Mouse (Mus musculus) mature B cell (primary cell): ENCODE results near the gene Gm20379.

Experiments
- in situ Hi-C: fragments of 300-500 bp; cut with MboI; formaldehyde crosslinking; loops from 2 replicates; pipeline ENCODE4 v1.14.3; 2019

Gm20379 gene

DNA sequence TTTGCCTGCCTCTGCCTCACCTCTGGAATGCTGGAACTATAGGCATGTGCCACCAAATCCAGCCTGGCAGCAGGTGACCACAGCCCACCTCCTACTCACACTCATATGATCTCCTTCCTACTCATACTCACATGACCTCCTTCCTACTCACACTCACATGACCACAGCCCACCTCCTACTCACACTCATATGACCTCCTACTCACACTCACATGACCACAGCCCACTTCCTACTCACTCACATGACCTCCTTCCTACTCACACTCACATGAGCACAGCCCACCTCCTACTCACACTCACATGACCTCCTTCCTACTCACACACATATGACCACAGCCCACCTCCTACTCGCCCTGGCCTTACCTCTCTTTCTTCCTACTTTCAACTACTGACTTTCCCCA is 31.1 kb downstream of the Gm20379 start:
- in situ Hi-C loops = no loop called here

DNA sequence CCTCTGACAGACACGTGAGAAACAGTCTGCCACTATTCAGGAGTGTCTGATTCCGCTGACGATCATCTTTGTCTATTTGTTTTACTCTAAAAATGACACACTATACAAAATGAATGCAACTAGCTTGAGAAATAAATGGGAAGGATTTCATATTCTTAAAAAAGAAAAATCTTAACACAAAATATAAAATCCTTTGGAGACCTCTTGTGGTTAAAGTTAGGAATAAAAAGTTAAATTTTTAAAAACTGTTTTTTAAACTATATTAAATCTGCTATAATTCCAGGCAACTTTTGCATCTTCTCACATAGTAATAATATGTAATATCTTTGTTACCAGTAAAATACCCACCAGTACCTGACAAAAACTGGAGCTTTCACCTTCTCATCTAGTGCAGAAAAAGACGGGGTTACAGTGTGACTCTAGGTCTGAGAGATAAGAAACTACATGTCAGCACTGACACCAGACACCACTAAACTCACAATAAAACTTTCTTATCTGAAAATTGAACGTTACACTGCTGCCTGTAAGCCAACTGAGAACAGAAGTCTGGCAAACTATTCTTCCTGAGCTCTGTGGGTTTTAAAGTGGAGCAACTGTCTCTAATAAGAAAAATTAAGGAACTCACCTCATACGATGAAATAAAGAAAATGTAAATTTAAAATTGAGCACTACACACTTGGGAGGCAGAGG is 32.1 kb downstream of the Gm20379 start:
- in situ Hi-C loops = no loop called here

DNA sequence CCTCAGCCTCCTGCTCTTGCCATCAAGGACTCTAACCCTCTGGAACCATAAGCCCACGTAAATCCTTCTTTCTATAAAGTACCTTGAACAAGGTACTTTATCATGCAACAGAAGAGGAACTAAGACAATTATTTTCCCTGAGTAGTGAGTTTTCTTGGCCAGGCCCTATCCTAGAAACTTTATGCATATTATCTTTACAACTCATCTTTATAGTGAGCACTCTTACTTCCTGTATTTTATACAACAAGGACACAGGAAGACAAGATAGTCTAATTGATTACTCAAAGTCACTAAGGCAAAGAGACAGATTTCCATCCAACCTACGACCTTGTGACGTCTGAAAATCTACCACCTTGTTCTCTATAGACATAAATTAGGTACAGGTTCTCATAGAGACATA is 34.0 kb downstream of the Gm20379 start:
- in situ Hi-C loops = no loop called here

DNA sequence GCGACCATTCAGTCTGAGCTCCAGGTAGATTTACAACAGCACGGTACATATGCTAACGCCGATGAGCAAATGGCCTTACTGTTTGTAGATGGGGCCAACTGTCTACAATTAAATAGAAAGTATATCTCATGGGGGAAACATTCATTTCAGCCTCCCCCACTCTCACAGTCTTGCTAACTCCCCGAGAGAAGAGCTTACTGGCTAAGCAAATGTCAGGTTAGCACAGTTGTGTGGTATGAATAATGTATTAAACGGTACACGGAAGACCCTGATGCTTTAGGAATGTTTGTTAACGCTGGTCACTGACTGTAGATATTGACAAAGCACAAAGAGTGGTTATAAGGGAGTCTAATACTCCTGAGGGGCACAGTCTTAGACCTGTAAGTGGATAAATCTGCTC is 38.3 kb downstream of the Gm20379 start:
- in situ Hi-C loops = no loop called here

DNA sequence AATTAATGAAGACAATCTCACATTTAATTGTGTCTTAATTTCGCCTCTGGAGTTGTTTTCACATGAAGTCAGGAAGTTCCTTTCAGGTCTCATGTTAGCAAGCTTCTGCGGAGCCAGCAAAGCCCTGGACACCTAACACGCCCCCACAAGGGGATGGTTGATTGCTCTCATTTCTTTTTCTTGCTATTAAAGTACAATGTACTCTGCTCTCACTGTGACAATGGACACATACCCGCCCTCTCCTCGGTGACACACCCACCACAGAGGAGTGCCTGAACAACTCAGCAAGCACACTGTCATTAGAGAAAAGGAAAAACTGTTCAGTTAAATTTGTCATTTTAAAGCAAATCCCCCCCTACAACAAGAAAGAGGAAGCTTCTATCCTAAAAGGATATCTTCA is 40.6 kb downstream of the Gm20379 start:
- in situ Hi-C loops = no loop called here

DNA sequence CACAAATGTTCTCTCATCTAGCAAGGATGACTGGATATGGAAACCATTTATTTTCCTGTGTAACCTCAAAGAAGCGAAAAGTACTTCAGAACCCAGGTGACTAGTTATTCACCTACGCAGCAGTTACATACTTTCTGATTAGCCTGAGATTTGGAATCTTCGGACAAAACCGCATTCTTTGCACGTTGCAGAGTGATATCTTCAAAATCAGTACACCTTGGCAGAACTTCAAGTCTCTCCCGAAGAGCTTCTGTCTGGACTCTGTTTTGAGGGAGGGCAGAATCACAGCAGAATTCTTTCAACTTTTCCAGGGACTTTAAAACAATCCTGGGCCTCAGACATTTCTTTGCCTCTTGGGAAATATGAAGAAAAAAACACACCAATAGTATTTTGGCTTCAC is 45.3 kb downstream of the Gm20379 start:
- in situ Hi-C loops = no loop called here

DNA sequence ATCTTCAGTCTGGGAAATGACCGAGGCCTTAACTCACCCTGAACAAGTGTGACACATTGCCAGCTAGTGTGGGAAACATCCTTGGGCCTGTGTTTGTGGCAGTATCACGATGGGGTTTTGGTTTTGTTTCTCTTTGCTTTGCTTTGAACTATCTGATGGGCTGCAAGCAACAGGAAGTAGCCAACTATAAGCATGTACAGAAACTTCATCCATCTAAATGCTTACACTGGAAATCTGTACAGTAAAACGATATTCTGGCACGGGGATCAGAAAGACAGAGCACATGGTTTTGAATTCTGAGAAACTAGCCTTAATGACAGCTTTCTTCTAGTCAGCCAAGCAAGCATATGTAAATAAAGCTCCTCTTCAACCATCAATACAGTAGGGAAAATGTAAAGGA is 48.2 kb downstream of the Gm20379 start:
- in situ Hi-C loops = no loop called here

DNA sequence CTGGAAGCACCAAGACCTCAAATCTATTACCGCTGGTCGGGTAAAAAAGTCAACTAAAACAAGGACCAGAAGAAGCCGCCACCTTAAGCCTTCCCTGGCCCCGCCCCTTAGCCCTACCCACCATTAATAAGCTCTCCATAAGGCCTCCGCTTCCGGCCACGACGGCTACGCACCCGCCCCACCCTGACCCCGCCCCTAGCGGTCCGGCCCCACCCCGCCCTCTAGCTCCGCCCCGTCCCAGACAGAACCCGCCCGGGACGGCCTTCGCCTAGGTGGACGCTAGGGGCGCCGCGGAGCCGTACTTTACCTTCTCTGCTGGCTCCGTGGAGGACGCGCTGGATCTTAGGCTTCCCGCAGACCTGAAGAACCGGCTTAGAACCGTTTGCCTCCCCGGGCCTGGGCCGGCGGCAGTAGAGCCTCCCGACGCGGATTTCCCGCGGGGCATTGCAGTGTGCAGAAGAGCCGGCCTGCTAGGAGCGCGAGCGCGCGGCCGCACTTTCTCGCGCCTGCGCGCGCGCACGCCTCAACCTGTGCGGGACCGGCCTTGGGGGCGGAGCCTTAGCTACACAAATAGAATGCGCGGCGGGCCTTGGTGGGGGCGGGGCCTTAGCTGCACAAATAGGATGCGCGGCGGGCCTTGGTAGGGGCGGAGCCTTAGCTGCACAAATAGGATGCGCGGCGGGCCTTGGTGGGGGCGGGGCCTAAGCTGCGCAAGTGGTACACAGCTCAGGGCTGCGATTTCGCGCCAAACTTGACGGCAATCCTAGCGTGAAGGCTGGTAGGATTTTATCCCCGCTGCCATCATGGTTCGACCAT is 48.9 kb downstream of the Gm20379 start, which contains the start of the genes Dhfr and Msh3:
Dhfr (plus strand) TSS at position 271 of the 816 bp plus-strand sequence.
Msh3 (minus strand) TSS at position 548 of the 816 bp plus-strand sequence.
- in situ Hi-C loops = no loop called here

DNA sequence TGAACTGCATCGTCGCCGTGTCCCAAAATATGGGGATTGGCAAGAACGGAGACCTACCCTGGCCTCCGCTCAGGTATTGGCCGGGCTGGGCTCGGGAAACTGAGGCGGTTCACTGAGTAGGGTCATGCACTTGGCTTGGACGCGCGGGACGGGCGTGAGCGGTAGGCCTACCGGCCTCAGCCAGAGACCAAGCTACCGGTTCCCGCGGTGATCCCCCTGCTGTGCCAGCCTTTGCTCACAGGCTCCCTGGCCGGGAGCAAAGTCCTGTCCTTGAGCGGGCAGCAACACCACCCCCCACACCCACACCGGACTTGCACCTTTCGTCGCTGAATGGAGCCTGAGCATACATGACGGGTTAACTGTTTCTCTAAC is 49.5 kb downstream of the Gm20379 start:
- in situ Hi-C loops = no loop called here

DNA sequence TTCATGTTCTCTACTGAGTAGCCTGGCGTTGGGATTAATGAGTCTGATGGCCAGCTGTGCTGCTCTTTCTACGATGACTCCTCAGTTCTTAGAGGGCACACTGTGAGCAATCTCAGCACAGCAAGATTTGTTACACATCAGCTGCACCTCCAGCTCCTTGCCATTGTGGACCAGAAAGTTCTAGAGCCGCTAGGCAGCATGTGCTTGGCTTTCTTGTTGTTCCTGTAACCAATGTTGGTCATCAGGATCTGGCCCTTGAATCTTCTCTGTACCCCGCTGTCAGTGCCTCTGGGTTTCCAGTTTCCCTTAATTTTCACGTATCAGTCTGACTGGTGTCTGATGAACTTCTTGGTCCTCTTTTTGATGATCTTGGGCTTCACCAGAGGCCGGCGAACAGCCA is 50.6 kb downstream of the Gm20379 start:
- in situ Hi-C loops = no loop called here
